Mouse (Mus musculus): ENCODE data around the gene Pigs. TPM values are rescaled to one million over a fixed set of nuclear protein-coding genes. Genes with fewer than 3 reads are reported as not detected.

The Pigs gene
- total RNA-seq, 2 experiments from 2014 or later, result 23.0 to 23.6 TPM

Other genes with a start within 250 kb of the Pigs start
- 10 to 100 TPM; 25.7 to 27.6 TPM for gene Eral1, start 248.0 kb upstream of the Pigs start, total RNA-seq (2021)
- gene Fam222b, start 233.8 kb upstream of the Pigs start, total RNA-seq (2021), result 10 to 100 TPM; 10.8 to 12.3 TPM
- 1 to 10 TPM; 4.6 to 6.7 TPM for gene Traf4, start 162.8 kb upstream of the Pigs start, total RNA-seq (2021)
- gene Nek8, start 151.7 kb upstream of the Pigs start, total RNA-seq (2021), result 1 to 10 TPM; 2.5 to 2.6 TPM
- 1 to 10 TPM; 5.5 to 7.2 TPM for gene Tlcd1, start 151.7 kb upstream of the Pigs start, total RNA-seq (2021)
- 100 to 1,000 TPM; 776 to 853 TPM for gene Rpl23a, start 144.8 kb upstream of the Pigs start, total RNA-seq (2021)
- 10 to 100 TPM; 11.2 to 12.2 TPM for gene Rab34, start 140.0 kb upstream of the Pigs start, total RNA-seq (2021)
- 1 to 10 TPM in 1 of 2 experiments, under 1 TPM in 1; 0.31 to 1.1 TPM for gene Proca1, start 135.0 kb upstream of the Pigs start, total RNA-seq (2021)
- 10 to 100 TPM; 47.5 to 48.0 TPM for gene Sdf2, start 82.7 kb upstream of the Pigs start, total RNA-seq (2021)
- gene Supt6, start 82.4 kb upstream of the Pigs start, total RNA-seq (2021), result 10 to 100 TPM; 26.9 to 28.1 TPM
- 100 to 1,000 TPM; 190 to 210 TPM for gene 2610507B11Rik, start 66.7 kb upstream of the Pigs start, total RNA-seq (2021)
- 1 to 10 TPM in 1 of 2 experiments, under 1 TPM in 1; 0.98 to 1.5 TPM for gene BC030499, start 37.6 kb upstream of the Pigs start, total RNA-seq (2021)
- gene Spag5, start 26.9 kb upstream of the Pigs start, total RNA-seq (2021), result under 1 TPM; 0.62 to 0.67 TPM
- under 1 TPM; 0.50 to 0.52 TPM for gene Aldoc, start 5.4 kb upstream of the Pigs start, total RNA-seq (2021)
- 1 to 10 TPM; 4.2 to 4.6 TPM for gene Unc119, start 15.1 kb downstream of the Pigs start, total RNA-seq (2021)
- gene Foxn1, start 58.1 kb downstream of the Pigs start, total RNA-seq (2021), result not detected
- not detected for gene Slc13a2, start 93.8 kb downstream of the Pigs start, total RNA-seq (2021)
- gene Slc46a1, start 137.3 kb downstream of the Pigs start, total RNA-seq (2021), result 1 to 10 TPM; 1.4 to 2.3 TPM
- gene Sarm1, start 169.3 kb downstream of the Pigs start, total RNA-seq (2021), result under 1 TPM; 0.34 to 0.39 TPM
- gene Vtn, start 170.7 kb downstream of the Pigs start, total RNA-seq (2021), result 10 to 100 TPM; 22.0 to 25.7 TPM
- gene Sebox, start 175.0 kb downstream of the Pigs start, total RNA-seq (2021), result not detected
- gene Tmem199, start 183.8 kb downstream of the Pigs start, total RNA-seq (2021), result 10 to 100 TPM; 10.5 to 10.8 TPM
- gene Poldip2, start 183.8 kb downstream of the Pigs start, total RNA-seq (2021), result 100 to 1,000 TPM; 152 to 154 TPM
- 10 to 100 TPM; 39.1 to 41.9 TPM for gene Tnfaip1, start 207.9 kb downstream of the Pigs start, total RNA-seq (2021)
- 10 to 100 TPM; 39.0 to 45.5 TPM for gene Ift20, start 207.9 kb downstream of the Pigs start, total RNA-seq (2021)
- gene Tmem97, start 222.4 kb downstream of the Pigs start, total RNA-seq (2021), result 1 to 10 TPM; 5.3 to 5.5 TPM